Mouse (Mus musculus) cerebellum, adult 2 months (tissue): Measurements from ENCODE around the gene Creg1. TPM values are rescaled to one million over a fixed set of nuclear protein-coding genes. Genes with fewer than 3 reads are reported as not detected.

Experiments used
- DNase-seq, 2 experiments: peaks; one replicate each; pipeline ENCODE4 v3.0.0; 2021
- H3K27ac ChIP-seq: fragments of 200-500 bp; 2 replicates; pipeline ENCODE4 v1.5.1; 2012; ENCODE audit warnings: low read length, control low read depth, inconsistent platforms; ENCODE audit not compliant: insufficient read depth
- H3K27me3 ChIP-seq: fragments of 200-500 bp; 2 replicates; pipeline ENCODE4 v1.6.1; 2012; ENCODE audit warnings: inconsistent platforms, mild to moderate bottlenecking, low read length, moderate library complexity; ENCODE audit not compliant: control insufficient read depth, insufficient read depth
- H3K4me1 ChIP-seq: fragments of 200-500 bp; 2 replicates; pipeline ENCODE4 v1.6.1; 2011; ENCODE audit warnings: low read length; ENCODE audit not compliant: control insufficient read depth, insufficient read depth
- H3K4me3 ChIP-seq: fragments of 200-500 bp; replicated peaks from 2 replicates; pipeline ENCODE3; 2011; ENCODE audit warnings: mild to moderate bottlenecking, low read depth, low read length, control low read depth; ENCODE audit not compliant: insufficient read depth
- CTCF ChIP-seq: fragments of 200-500 bp; IDR thresholded peaks from 2 replicates; pipeline ENCODE4 v1.5.1; 2011; ENCODE audit warnings: low read depth, mild to moderate bottlenecking, control low read depth, low read length, moderate library complexity, borderline replicate concordance; ENCODE audit not compliant: insufficient read depth
- POLR2A ChIP-seq: fragments of 200-500 bp; IDR thresholded peaks from 2 replicates; pipeline ENCODE4 v1.6.1; 2011; ENCODE audit warnings: low read length, control low read depth, borderline replicate concordance; ENCODE audit not compliant: insufficient read depth
- WGBS: fragments of 180-500 bp; shearing (Covaris S2); methylation state at CpG from one replicate; pipeline ENCODE4 v1.1.7; 2018; 5-methylcytosine and 5-hydroxymethylcytosine counted together
- polyA plus RNA-seq: library from polyadenylated mRNA; depleted of rRNA; stranded (reverse); fragments of >200 nt; gene quantifications from 2 replicates; pipeline ENCODE4 v1.2.3, GENCODE M21; 2012; rRNA removed

The Creg1 gene
- polyA plus RNA-seq = 51.0 and 57.3 TPM in 2 replicates

- no peaks in the 10 kb centered on the region for H3K27me3 ChIP-seq
- peak; percentile 93 for TF ChIP-seq POLR2A
- no peak for TF ChIP-seq CTCF
- under 1% methylated on average over 57 of the region's 57 CpGs for WGBS
- H3K27ac ChIP-seq = peak within 1 kb of the TSS; percentile 66
- no peaks in the 10 kb centered on the region for H3K4me1 ChIP-seq
- peak within 1 kb of the TSS; percentile 65 for H3K4me3 ChIP-seq
- DNase-seq = peak; percentile 94 to 95
Observed at GRCm38 (mm10) chr1:165763635-165764372, at the start of gene Creg1. Gene Creg1, plus strand, starts transcription at chr1:165763746.

- Histone ChIP-seq H3K27ac (no peak overlapping the region), H3K4me1 (no peaks in the 10 kb centered on the region)
- TF ChIP-seq CTCF = no peak
- TF ChIP-seq POLR2A = no peak
Observed at GRCm38 (mm10) chr1:165713798-165714197, 49.7 kb upstream of the Creg1 start.

DNA sequence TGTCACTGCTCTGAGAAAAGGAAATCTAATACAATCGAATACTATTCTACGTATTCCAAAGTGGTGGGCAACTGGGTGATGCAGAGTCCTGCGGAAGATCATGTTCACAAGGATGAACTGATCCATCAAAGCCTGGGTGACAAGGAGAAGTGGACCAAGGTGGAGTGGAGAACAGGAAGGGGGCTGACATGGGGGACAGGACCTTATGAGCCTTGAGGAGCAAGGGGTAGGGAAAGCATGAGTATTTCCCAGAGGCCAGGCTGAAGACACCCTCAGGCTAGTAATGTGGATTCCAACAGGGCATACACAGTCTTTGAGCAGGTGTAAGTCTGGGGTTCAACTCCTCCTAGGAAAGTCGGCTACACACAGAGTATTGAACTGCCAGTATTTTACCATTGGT is 47.1 kb upstream of the Creg1 start:
- DNase-seq = no peak
- Histone ChIP-seq H3K27me3 (no peaks in the 10 kb centered on the region; the same call in 1 of the 2 replicates), H3K27ac (no peak overlapping the region), H3K4me1 (no peaks in the 10 kb centered on the region), H3K4me3 (no peak overlapping the region)
- no peak for TF ChIP-seq CTCF
- TF ChIP-seq POLR2A = no peak
- 90% methylated on average over 4 of the region's 4 CpGs for WGBS

More at GRCm38 (mm10) chr1:165713798-165714197, 49.7 kb upstream of the Creg1 start:
- Histone ChIP-seq H3K27me3 (no peaks in the 10 kb centered on the region; the same call in 1 of the 2 replicates), H3K4me3 (no peak overlapping the region)
- WGBS = 65% methylated on average over 5 of the region's 5 CpGs
- DNase-seq = no peak

DNA sequence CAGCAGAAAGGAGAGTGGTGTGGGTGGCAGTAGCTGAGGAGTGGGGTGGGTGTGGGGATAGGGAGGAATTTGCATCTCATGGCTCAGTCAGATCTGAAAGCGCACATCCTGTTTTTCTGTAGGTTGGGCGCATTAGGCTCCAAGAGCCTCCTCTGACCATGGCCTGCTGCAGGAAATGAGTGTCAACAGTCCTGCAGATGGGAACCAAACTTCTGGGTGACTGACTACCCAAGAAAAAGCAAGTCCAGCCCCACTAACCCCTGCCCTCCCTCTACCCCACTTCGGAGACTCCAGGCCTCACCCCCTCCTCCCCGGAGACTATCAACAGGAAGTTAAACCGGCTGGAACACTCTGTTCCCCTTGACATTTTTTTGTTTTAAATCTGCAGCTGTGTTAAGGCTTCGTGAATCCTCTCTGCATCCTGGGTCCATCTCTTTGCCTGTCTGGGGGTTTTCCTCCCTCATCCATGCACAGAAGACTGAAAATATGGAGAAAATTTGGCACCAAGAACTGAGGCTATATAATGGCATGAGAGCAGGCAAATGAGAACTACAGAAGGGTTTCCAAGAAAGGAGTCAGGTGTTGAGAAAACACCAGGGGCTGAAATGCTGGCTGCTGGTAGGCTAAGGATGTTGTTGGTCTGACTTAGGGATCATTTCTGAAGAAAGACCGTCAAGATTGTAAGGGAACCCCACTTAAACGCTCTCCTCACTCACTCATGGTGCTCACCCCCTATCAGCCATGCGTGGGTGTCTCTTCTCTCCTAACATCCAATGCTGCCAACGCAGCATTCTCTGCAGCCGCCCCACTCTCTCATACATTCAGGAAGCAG is 45.6 kb upstream of the Creg1 start:
- no peak for DNase-seq
- WGBS = 63% methylated on average over 11 of the region's 11 CpGs
- H3K4me1 ChIP-seq = no peaks in the 10 kb centered on the region
- no peak for TF ChIP-seq POLR2A
- TF ChIP-seq CTCF = no peak
- no peak overlapping the region for H3K27ac ChIP-seq
- H3K4me3 ChIP-seq = no peak overlapping the region
- no peaks in the 10 kb centered on the region; the same call in 1 of the 2 replicates for H3K27me3 ChIP-seq

DNA sequence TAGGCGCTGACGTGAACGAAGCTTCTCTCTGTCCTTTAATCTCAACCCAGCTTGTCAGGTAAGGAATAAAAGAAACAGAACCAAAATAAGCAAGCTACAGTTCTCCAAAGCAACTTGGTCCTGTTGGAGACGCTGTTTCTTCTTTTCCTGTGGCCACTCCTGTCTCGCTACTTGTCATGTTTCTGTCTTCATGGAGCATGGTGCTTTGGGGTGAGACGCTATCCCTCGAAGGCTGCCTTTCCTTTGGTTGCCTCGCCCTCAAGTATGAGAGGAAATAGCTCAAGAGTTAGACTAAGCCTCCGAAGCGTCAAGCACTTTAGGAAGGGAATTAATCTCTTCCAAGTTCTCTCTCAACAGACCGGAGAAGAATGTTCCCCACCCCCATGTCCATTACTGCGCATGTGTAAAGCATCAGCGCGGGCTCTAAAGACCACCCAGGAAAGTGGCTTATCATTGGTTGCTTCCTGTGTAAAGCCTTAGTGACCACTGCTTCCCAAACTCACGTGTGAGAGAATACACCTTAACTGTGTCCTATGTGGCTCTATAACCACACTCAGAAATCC is 44.9 kb upstream of the Creg1 start:
- Histone ChIP-seq H3K4me1 (no peaks in the 10 kb centered on the region), H3K4me3 (no peak overlapping the region), H3K27me3 (no peaks in the 10 kb centered on the region; the same call in 1 of the 2 replicates), H3K27ac (no peak overlapping the region)
- no peak for TF ChIP-seq POLR2A
- TF ChIP-seq CTCF = no peak
- WGBS = 80% methylated on average over 15 of the region's 15 CpGs
- no peak for DNase-seq

DNA sequence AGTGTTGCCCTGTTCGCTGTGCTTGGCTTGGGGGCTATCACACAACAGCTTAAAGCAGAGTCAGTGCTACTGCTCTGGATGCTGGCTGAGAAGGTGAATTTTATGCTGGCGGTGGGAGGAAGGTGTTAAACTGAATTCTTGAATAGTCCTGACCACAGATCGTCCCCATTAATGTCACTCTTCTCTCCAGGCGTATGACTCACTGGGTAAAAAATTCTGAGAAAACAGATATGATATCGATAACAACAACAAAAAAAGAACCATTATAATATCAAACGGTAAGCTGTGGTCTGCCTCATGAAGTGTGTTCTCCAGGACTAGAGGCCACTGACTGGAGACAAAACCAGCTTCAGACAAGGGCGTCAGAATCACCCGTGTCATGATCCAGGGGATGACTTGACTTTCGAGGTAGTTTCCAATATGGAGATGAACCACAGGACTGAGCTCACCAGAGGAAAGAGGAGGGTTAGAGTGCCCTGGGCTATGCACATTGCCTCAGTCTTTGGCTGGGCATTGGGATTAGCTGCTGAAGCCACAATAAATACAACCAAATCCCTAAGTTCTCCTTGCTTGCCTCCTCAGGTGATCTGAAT is 40.9 kb upstream of the Creg1 start:
- WGBS = 93% methylated on average over 9 of the region's 9 CpGs
- no peak overlapping the region for H3K4me3 ChIP-seq
- no peak for TF ChIP-seq CTCF
- no peak for TF ChIP-seq POLR2A
- no peak overlapping the region for H3K27ac ChIP-seq
- no peaks in the 10 kb centered on the region for H3K4me1 ChIP-seq
- no peaks in the 10 kb centered on the region for H3K27me3 ChIP-seq
- no peak for DNase-seq
